Mouse (Mus musculus) retina, postnatal 7 days (tissue): ENCODE data around the gene Katnal1.

Source experiments
- DNase-seq: peaks from one replicate; pipeline ENCODE4 v3.0.0-alpha.2; 2012; ENCODE audit warnings: low read depth, low spot score

Katnal1 gene

DNA sequence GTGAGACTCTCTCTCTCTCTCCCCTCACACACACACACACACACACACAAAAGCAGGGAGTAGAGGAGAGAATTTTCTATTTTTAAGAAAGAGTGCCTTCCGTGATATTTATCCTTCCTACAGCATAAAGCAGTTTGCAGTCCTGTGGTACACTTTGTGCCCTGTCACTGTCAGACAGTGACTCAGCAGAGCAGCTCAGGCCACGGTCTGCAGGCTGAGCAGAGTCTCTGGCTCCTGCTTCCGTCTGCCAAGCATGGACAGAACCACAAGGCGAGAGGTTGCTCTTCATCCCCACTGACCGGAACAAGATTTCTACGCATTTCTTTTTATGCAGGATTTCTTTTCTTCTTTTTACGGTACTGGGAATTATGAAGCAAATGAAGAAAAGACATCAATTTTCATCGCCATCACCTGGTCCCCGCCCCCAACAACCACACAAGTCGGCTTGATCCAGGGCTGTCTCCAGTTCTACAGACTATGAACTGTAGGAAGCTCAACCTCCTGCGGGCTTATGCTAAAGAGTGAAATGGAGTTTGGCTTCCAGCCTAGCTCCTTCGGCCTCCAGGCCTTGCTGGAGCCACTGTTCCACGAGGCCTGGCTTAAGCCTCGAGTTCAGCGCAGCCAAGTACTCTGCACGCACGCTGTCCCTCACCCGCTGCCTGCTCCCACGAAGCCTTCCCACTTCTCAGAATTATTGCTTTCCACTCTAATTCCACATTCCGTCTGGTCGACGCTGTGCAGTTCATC is 25.4 kb upstream of the Katnal1 start:
- DNase-seq: no peak

DNA sequence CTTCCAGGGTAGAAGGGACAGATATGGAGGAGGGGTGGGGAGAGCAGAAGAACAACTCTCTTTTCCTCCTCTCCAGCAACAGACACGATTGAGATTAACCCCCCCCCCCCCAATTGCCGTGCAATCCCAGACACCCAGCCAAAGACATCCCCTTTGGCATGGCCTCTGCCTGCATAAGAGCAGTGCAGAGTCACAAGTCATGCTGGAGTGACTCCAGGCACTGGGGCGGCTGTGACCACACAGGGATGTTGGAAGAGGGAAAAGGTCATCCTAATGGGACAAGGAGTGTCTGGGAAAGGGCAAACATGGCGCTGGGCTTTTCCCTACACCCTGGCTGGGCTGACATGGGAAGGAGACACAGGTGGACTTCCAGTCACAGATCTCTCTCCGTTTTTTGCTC is 24.0 kb upstream of the Katnal1 start:
- no peak for DNase-seq

GRCm38 (mm10) chr5:148952419-148952818 is 23.3 kb upstream of the Katnal1 start:
- DNase-seq: no peak

- DNase-seq: no peak
Measured at GRCm38 (mm10) chr5:148951360-148951759, 22.2 kb upstream of the Katnal1 start.

DNA sequence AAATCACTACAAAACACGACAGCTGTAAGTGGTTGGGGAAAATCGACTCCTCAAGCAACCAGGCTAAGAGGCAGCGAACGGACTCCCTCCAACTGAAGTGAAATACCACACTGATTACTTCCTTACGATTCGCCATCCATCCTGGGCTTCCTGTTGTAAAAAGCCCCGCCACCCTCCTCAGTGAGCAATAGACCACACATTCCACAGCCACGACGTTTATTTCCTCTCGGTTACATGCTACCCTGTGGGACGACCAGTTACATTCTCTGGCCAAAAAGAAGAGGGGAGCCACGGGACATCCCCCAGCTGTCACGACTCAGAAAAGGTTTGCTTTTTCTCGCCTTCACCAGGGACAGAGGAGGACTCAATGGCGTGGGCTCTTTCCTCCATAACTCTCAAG is 20.9 kb upstream of the Katnal1 start:
- DNase-seq: no peak

DNA sequence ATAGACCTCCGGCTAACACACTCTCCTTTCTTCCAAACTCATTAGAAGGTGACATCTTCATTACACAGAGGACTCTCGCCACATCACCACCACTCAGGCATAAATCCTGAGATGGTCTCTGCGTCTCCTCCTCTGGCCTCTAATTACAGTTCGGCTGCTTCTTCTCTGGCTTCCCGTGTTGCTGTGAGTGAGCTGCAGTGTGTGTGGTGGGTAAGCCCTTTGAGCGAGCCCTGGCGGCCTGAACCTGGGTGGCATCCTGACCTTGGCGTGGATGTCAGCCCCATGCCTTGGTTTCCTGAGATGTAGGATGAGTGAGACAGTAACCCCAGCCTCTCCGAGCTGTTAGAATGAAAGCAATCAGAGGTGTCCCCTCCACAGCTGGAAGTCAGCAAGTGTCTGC is 19.5 kb upstream of the Katnal1 start:
- DNase-seq: no peak

- no peak for DNase-seq
Measured at GRCm38 (mm10) chr5:148947412-148947811, 18.3 kb upstream of the Katnal1 start.

GRCm38 (mm10) chr5:148946787-148947186 is 17.7 kb upstream of the Katnal1 start:
- no peak for DNase-seq

DNA sequence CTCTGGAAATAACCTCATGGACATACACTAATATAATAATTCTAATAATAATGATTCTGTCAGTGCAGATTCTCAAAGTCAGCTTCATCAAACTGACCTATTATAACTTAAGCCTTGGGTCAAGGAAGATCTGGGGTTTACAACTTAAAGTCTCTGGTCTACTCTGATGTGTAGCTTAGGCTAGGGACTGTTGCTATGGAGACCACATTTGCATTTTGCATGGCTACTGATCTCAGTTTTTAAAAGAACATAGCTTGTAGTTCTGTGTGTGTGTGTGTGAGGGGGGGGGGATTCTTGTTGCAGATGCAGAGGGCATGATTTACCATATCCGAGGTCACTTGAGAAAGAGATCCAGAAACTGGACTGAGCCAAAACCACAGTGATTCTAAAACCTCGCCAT is 16.6 kb upstream of the Katnal1 start:
- no peak for DNase-seq

- no peak for DNase-seq
Measured at GRCm38 (mm10) chr5:148944024-148944423, 14.9 kb upstream of the Katnal1 start.

- DNase-seq: no peak
Measured at GRCm38 (mm10) chr5:148943444-148943843, 14.3 kb upstream of the Katnal1 start.

GRCm38 (mm10) chr5:148942957-148943356 is 13.8 kb upstream of the Katnal1 start:
- DNase-seq: no peak

- no peak for DNase-seq
Measured at GRCm38 (mm10) chr5:148942305-148942704, 13.2 kb upstream of the Katnal1 start.

DNA sequence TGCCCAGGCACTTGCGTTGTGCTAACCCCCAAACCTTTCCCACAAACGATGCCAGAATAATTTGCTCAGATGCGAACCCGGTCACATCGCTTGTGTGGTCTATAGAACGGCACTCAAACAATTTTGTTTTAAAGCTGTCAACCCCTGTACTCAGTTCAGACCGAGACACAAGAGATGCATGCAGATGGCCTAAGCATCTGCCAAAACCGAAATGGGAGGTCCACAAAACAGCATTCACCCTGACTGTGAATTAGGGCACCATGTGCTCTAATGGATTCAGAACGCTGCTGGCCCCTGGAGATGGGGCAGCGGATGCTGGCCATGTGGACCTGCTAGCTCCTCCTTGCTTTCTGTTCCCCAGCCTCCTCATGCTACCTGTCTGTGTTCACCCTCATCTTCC is 12.7 kb upstream of the Katnal1 start:
- DNase-seq: no peak

GRCm38 (mm10) chr5:148939948-148940382 is 10.8 kb upstream of the Katnal1 start:
- DNase-seq: no peak

GRCm38 (mm10) chr5:148936516-148936951 is 7.4 kb upstream of the Katnal1 start:
- DNase-seq: no peak

GRCm38 (mm10) chr5:148935871-148936270 is 6.8 kb upstream of the Katnal1 start:
- no peak for DNase-seq

- DNase-seq: no peak
Measured at GRCm38 (mm10) chr5:148935071-148935821, 6.1 kb upstream of the Katnal1 start.

- DNase-seq: no peak
Measured at GRCm38 (mm10) chr5:148934457-148934856, 5.3 kb upstream of the Katnal1 start.

- DNase-seq: no peak
Measured at GRCm38 (mm10) chr5:148933767-148934166, 4.6 kb upstream of the Katnal1 start.

DNA sequence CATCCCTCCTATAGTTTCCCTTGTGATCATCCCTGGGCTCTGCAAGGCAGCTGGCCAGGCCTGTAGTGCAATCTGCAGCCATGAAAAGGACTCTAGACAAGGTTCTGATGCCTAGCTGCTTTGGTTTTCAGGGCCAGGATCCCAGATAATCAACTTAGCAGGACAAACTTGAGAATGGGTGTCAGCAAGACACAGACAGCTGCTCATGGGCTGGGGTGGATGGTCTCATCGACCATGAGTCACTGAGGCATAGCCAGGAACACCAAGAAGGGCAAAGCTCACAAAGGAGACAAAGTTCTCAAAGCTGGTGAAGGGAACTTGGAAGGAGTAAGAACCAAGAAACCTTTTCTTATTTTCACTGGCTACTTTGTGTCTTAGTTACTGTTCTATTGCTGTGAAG is 2.2 kb upstream of the Katnal1 start:
- no peak for DNase-seq

DNA sequence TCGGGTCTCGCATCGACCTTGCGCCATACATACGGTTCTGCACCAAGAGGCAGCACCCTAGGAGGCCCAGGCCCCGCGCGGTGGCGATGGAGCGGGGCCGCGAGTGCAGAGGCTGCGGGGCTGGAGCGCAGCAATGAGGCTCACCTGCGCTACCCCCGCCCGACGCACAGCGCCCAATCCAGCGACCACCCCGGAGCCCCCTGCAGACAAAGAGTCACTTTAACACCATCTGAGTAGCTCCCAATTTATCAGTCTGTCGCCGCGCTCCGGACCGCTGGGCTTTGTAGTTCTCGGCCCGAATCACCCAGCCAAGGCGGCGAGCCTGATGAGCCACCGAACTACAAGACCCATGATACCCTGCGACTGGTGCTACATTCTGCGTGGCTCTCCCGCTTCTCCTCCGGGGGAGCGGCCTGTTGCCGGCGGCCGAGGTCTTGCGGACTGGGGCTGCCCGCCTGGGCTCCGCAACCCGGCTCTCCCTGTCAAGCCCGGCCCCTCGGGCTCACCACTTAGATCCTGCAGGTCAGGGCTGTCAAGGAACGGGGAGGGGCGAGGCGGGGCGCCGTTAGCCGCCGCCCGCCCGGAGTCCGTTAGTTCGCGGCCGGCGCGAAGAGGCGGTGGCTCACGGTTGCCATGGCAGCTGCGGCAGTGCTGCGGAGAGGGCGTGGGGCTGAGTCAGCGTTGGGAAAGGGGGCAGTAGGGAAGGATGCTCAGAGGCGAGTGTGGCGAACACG is 571 bp downstream of the Katnal1 start:
- DNase-seq: peak; percentile 89
